7 mouse cellular contexts compared by ENCODE assay signal in the genomic region with DNA sequence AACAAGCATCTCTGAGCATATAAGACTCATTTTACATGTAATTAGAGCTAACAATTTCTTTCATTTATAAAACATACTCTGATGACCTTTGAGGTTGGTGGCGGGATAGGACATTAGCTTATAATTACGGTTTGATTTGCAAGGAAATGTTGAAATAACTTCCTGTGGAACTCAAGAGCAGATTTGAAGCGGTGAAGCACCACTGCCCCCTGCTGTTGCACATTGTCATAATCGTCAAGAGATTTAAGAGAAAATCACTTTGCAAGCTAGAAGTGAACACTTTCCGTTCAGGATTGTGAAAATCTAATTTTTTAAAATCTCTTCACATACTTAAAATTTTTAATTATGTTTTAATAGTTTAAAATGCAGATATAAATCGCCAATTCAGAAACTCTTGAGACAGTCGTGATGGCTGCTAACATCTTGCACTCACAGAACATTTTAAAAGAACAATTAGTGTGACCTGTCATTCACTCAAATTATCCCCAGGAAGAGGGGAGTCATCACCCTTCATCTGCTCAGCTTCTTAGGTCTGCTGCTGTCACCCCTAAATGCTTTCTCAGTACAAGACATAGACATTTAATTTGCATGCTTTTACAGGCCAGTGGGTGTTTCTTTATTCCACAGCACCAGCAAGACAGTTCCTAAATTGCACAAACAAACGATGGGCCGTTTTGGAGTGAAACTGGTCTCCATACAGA.
DNase-seq lines count a peak whose midpoint lies in the region; ATAC-seq lines count a peak whose summit lies in the region.

No protein-coding gene starts in this region.

- H3K4me2 ChIP-seq in forebrain, embryonic 15.5 days (replicated peaks), result no peak overlapping the region

- DNase-seq in testis, postnatal 10 days (ENCODE audit: low spot score), result peak; percentile 81
- DNase-seq in testis, postnatal 14 days (ENCODE audit: low spot score), result no peak
- peak; percentile 88 for DNase-seq in brain, adult 2 months (ENCODE audit: low read depth, low spot score)
- DNase-seq in kidney, adult 9 months, result peak; percentile 62
- DNase-seq in lung, adult 18-20 months, result peak; percentile 28 to 57
- DNase-seq in skeletal muscle tissue, adult 2 months (ENCODE audit: low read depth, low spot score), result peak; percentile 27

- H3K9ac ChIP-seq in forebrain, embryonic 15.5 days (replicated peaks), result no peak overlapping the region

- H3K36me3 ChIP-seq in forebrain, embryonic 15.5 days, result no peaks in the 10 kb centered on the region

- no peaks in the 10 kb centered on the region for H3K27me3 ChIP-seq in forebrain, embryonic 15.5 days

- H3K4me1 ChIP-seq in forebrain, embryonic 15.5 days, result peaks cover 15% of the 10 kb centered on the region

- ATAC-seq in forebrain, embryonic 15.5 days (replicated peaks), result peak; percentile 57

- H3K4me3 ChIP-seq in forebrain, embryonic 15.5 days, result no peak overlapping the region

- no peaks in the 10 kb centered on the region for H3K9me3 ChIP-seq in forebrain, embryonic 15.5 days

- 20% methylated on average over 9 of the region's 9 CpGs for WGBS in forebrain, embryonic 15.5 days

- H3K27ac ChIP-seq in forebrain, embryonic 15.5 days (replicated peaks), result 0 out of 2 replicates have a peak overlapping the region, but pooled peaks have one; percentile 23
